Mouse (Mus musculus) testis, adult 2 months (tissue): ENCODE measurements at regions not wholly inside any gene's neighbourhood (a gene's known extent, or its start where the extent isn't known, plus 50 kb on each side); places are given as distances from the start of the nearest gene placed in this dataset.

Experiments used
- H3K27ac ChIP-seq: fragments of 200-500 bp; 2 replicates; pipeline ENCODE4 v1.5.1; 2012; ENCODE audit warnings: low read depth, low read length; ENCODE audit not compliant: control insufficient read depth, insufficient read depth
- H3K27me3 ChIP-seq: fragments of 200-500 bp; 2 replicates; pipeline ENCODE4 v1.6.1; 2012; ENCODE audit warnings: mild to moderate bottlenecking, low read length, moderate library complexity; ENCODE audit not compliant: control insufficient read depth, insufficient read depth
- H3K36me3 ChIP-seq: fragments of 200-500 bp; 2 replicates; pipeline ENCODE4 v1.6.1; 2012; ENCODE audit warnings: mild to moderate bottlenecking, low read length; ENCODE audit not compliant: control insufficient read depth, insufficient read depth
- H3K4me1 ChIP-seq: fragments of 200-500 bp; 2 replicates; pipeline ENCODE4 v1.6.1; 2012; ENCODE audit warnings: low read length; ENCODE audit not compliant: control insufficient read depth, insufficient read depth
- H3K4me3 ChIP-seq: fragments of 200-500 bp; 2 replicates; pipeline ENCODE4 v1.5.1; 2012; ENCODE audit warnings: low read depth, mild to moderate bottlenecking, low read length, moderate library complexity, mixed read lengths; ENCODE audit not compliant: control insufficient read depth
- CTCF ChIP-seq: fragments of 200-500 bp; IDR thresholded peaks from 2 replicates; pipeline ENCODE4 v1.5.1; 2012; ENCODE audit warnings: low read depth, mild to moderate bottlenecking, inconsistent platforms, low read length, moderate library complexity; ENCODE audit not compliant: control insufficient read depth, insufficient read depth, insufficient replicate concordance
- POLR2A ChIP-seq: fragments of 200-500 bp; IDR thresholded peaks from 2 replicates; pipeline ENCODE4 v1.6.1; 2012; ENCODE audit warnings: low read depth, mild to moderate bottlenecking, inconsistent platforms, low read length, moderate library complexity; ENCODE audit not compliant: control insufficient read depth

DNA sequence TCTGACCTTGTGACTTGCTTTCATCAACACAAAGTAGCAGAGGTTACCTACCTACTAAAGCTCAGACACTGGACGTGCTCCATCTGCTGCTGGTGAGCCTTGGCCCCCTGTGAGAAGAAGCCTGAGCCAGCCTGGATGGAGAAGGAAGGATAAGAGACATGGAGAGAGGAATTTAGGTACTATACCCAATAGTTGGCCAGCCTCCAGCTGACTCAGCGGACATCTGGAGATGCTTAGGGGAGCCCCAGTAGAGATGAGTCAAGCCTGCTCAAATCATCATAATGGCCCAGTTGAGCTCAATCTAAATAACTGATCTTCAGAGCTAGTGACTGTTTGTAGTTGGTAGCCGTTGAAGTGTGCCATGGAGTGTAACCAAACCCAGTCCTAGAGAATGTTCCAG is 53.7 kb upstream of the Ripply2 start:
- Histone ChIP-seq H3K36me3 (no peaks in the 10 kb centered on the region), H3K4me1 (no peaks in the 10 kb centered on the region), H3K27me3 (no peaks in the 10 kb centered on the region), H3K27ac (no peak overlapping the region), H3K4me3 (no peak overlapping the region)
- TF ChIP-seq CTCF = no peak
- TF ChIP-seq POLR2A = no peak

GRCm38 (mm10) chr9:86957076-86957475 is 58.3 kb upstream of the Ripply2 start:
- H3K27ac ChIP-seq = no peak overlapping the region
- no peaks in the 10 kb centered on the region for H3K4me1 ChIP-seq
- H3K36me3 ChIP-seq = no peaks in the 10 kb centered on the region
- no peaks in the 10 kb centered on the region for H3K27me3 ChIP-seq
- TF ChIP-seq CTCF (no peak), POLR2A (no peak)
- H3K4me3 ChIP-seq = no peak overlapping the region

- Histone ChIP-seq H3K27ac (no peak overlapping the region), H3K27me3 (no peaks in the 10 kb centered on the region), H3K4me1 (no peaks in the 10 kb centered on the region), H3K4me3 (no peak overlapping the region), H3K36me3 (no peaks in the 10 kb centered on the region)
- no peak for TF ChIP-seq POLR2A
- peak; percentile 54; the same call in 1 of the 2 replicates for TF ChIP-seq CTCF
Observed at GRCm38 (mm10) chr9:86955720-86956119, 59.6 kb upstream of the Ripply2 start.

DNA sequence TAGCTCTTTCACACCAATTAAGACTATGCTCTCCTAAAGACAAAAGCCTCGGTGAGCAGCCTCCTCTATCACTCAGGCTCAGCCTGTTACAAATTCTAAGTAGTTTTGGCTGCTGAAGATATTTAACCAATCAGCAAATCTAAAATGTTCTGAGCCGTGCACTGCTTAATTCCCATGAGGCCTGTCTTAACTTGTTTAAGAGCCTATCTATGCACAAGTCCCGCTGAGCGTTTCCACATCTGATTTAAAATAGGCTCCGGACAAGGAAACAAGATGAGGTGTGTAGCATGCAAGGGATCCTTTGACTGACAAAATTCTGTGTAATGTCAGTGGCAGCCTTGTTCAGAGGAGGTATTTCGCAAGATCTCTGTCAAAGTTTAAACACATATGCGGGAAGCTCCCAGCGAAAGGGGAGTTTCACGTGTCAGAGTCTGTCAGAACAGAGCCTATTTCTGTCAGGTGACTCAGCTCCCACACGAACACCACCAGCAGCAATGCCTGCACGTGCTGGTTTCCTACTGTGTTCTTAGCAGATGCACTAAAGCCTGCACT is 63.3 kb upstream of the Ripply2 start:
- TF ChIP-seq CTCF (no peak), POLR2A (no peak)
- no peak overlapping the region for H3K27ac ChIP-seq
- no peaks in the 10 kb centered on the region for H3K27me3 ChIP-seq
- H3K4me1 ChIP-seq = no peaks in the 10 kb centered on the region
- H3K36me3 ChIP-seq = no peaks in the 10 kb centered on the region
- H3K4me3 ChIP-seq = no peak overlapping the region

DNA sequence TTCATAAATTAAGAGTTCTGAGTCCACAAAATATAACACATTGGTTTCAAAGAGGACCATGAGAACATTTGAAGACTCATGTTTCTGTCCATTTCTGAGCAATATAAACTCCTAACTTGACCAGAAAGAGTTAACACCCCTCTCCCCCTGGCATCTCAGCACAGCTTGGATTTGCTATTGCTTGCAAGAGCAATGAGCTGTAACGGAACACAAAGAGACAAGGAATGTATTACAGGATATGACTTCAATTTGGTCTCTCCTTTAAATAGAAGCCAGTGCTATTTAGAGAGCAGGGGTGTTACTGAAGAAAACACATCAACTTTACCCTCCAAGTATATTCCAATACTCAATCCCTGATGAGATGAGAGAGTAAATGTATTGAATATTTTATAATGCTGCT is 65.5 kb upstream of the Ripply2 start:
- no peaks in the 10 kb centered on the region for H3K36me3 ChIP-seq
- H3K4me3 ChIP-seq = no peak overlapping the region
- H3K27me3 ChIP-seq = no peaks in the 10 kb centered on the region
- no peak overlapping the region for H3K27ac ChIP-seq
- no peak for TF ChIP-seq POLR2A
- TF ChIP-seq CTCF = no peak
- H3K4me1 ChIP-seq = no peaks in the 10 kb centered on the region

- no peaks in the 10 kb centered on the region for H3K36me3 ChIP-seq
- H3K27me3 ChIP-seq = no peaks in the 10 kb centered on the region
- no peak overlapping the region for H3K27ac ChIP-seq
- no peaks in the 10 kb centered on the region for H3K4me1 ChIP-seq
- TF ChIP-seq POLR2A (no peak), CTCF (no peak)
- no peak overlapping the region for H3K4me3 ChIP-seq
Observed at GRCm38 (mm10) chr9:86931196-86931595, 50.7 kb upstream of the Snap91 start.
